Mouse (Mus musculus) 3T3-L1 (cell line): ENCODE data around the gene Olfr341.

Source experiments
- DNase-seq: peaks from one replicate; pipeline ENCODE4 v3.0.0-alpha.2; 2015; ENCODE audit warnings: low read depth, low spot score

Olfr341 gene

DNA sequence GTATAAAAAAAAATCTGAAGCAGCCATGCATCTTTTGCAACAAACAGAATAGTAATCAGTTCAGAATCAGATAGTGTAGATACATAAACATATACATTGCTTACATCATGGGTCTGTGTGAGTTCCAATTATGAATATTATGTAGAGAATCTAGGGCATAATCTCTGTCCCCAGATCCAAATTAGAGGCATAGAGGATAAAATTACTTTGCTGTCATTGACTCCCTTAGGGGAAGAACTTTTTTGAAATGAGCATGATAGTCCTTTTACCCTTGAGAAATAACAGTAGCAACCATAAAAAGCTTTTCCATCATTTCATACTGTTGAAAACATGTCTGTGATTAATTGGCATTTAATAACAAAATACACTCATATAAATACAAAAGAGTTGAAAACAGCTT, at the start of gene Olfr341:
TSS of gene Olfr341 (minus strand) at position 101 of the 400 bp plus-strand sequence.
- DNase-seq: no peak

DNA sequence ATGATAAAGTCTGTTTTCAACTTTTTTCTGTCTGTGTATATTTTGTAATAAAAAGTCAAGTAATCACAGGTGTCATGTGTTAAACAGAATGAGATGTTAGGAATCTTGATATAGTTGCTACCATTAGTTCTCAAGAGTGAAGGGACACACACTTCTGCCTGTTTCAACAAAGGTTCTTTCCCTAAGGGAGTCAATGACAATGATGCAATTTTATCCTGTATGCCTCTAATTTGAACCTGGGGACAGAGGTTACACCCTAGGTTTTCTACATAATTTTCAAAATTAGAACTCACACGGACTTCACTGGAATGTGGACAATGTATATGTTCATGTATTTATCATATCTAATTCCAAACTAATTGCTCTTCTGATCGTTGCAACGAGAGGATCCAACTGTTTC, 42.4 kb upstream of the Olfr341 start, which contains the start of gene Olfr342:
TSS of gene Olfr342 (plus strand) at position 301 of the 400 bp plus-strand sequence.
- no peak for DNase-seq

DNA sequence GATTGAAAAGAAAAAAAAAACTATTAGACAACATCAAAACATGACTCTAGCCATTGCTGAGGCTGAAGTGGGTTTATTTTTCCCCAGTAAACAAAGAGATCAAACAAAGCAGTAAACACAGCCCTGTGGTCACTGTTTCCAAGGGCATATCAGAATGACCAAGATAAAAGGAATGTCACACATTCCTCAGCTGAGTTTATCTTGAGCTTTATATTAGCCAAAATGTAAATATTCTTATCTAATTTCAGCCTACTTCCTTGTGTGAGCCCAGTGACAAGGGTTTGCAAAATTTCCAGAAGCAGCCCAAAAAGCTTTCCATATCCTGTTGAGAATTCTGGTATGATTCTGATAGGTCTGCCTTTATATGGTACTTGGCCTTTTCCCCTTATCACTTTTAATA, 8.6 kb downstream of the Olfr341 start:
- no peak for DNase-seq

DNA sequence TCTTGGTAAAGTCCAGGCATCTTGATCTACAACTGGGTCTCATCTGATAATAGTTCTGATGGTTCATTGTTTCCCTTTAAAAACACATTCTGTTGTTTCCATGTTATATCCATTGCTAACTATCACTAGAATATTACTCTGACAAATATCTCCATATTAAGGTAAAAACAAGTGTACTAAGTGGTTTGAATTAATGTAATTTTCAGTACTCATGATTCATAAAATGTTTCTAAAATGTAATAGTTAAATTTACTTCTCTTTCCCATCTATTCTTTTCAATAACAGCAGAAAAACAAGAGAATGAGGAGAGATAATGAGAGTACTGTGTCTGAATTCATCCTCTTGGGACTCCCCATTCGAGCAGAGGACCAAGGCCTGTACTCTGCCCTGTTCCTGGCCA, 30.0 kb downstream of the Olfr341 start, which contains the start of gene Olfr340:
TSS of gene Olfr340 (plus strand) at position 301 of the 400 bp plus-strand sequence.
- no peak for DNase-seq
